Mouse (Mus musculus): ENCODE results near the gene Tmem135. TPM values are rescaled to one million over a fixed set of nuclear protein-coding genes. Genes with fewer than 3 reads are reported as not detected.

Gene Tmem135
- 10 to 100 TPM; 54.6 to 97.9 (median 82.9) TPM for total RNA-seq (2022)

GRCm38 (mm10) chr7:89404081-89404733 is at the start of gene Tmem135, which contains the start of gene Fzd4:
Tmem135 (minus strand) TSS chr7:89404222.
Fzd4 (plus strand) TSS chr7:89404355.
- DNase-seq: peak; percentile 93

- DNase-seq: no peak
Observed at GRCm38 (mm10) chr7:89450312-89450711, 46.3 kb upstream of the Tmem135 start.

GRCm38 (mm10) chr7:89445137-89445536 is 41.1 kb upstream of the Tmem135 start:
- no peak for DNase-seq

- DNase-seq: no peak
Observed at GRCm38 (mm10) chr7:89442242-89442641, 38.2 kb upstream of the Tmem135 start.

GRCm38 (mm10) chr7:89441291-89441690 is 37.3 kb upstream of the Tmem135 start:
- DNase-seq: no peak

GRCm38 (mm10) chr7:89437589-89437988 is 33.6 kb upstream of the Tmem135 start:
- no peak for DNase-seq

DNA sequence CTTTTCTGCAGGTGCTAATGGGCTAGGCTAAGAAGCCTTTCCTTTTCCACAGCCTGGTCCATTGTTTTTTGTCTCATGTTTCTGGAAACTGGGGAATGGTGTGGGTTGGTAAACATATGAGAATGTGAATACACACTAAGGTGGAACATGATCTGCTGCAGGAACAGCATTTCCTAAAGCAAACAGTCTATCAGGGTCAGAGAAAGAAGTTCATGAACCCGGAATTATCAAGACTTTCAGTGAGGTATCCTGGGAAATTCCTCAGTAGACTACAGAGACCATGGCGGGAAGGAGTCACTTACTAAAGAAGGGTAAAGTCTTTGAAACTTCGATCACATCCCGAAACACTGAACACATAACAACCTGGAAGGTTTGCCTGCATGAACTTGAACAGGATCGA is 32.4 kb upstream of the Tmem135 start:
- no peak for DNase-seq

DNA sequence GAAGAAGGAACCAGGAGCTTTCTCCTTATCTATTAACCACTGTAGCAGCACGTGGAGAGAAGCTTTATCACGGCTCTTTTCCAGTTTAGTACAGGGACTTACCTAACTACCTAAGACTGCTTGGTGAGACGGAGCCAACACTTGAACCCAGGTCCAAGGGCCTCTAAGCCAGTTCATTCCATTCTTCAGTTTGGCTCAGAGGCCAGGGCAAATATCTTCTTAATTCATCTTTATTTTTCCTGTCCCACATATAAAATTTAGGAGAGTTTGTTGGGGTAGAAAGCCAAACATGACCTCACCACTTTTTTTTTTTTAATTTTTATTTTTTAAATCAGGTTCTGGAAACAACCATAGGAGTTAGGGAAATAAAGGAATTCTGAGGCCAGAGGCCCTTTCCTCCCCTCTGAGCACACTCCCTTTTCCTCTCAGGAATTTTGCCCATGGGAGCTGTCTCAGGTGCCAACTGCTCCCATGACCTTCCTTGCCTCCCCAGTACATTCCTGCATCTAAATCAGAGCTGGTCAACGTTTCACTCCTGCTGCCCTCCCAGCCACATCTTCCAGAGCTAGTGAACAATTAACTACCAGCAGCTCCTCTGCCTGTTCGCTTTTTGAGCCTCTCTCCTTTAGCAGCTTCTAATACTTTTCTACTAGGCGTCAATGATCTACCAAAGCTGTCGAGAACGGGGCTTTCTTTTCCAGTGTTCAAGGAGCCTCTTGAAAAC is 30.0 kb upstream of the Tmem135 start:
- DNase-seq: no peak

DNA sequence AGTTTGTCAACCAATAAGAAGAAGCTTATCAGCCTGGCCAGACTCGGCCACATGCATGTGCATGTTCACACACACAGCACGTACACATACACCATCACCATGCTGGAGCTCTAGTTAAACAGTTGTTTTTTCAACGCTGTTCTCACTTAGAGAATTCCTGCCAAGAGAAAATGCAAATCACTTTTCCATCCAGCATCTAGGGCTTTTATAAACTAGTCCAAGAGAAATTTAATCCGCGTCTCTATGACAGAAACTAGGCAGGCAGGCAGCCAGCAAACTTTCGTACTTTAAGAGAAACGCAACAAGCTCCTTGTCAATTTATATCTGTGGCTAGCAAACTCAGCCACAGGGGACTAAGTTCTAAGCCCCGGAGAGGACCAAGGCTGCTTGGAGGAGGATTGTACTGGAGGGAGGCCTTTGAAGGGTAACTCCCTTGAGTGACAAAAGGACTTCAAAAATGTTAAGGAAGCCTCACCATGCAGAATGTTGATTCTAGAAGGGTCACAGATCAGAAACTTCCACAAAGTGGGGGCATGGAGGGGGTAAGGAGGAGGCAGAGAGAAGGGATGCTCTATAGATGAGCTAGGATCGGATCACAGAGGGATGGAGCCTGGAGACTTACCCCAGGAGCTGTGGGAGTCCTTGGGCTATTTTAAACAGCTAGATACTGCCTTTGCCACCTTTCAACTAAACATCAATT is 29.3 kb upstream of the Tmem135 start:
- no peak for DNase-seq

DNA sequence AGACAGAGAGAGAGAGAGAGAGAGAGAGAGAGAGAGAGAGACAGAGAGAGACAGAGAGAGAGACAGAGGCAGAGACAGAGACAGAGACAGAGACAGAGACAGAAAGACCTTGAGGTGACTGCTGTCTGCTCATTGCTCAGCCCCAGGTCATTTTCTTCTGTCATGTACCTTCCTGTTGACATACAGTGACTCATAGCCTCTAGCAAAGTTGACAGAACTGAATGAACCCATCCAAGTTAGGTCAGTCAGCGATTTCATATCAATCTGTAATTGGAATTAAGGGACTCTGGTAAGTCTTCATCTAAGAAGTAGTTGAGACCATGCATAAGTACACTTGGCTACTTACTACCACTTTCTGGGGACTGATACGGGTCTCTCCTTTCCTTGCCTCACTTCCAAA is 27.2 kb upstream of the Tmem135 start:
- DNase-seq: no peak

DNA sequence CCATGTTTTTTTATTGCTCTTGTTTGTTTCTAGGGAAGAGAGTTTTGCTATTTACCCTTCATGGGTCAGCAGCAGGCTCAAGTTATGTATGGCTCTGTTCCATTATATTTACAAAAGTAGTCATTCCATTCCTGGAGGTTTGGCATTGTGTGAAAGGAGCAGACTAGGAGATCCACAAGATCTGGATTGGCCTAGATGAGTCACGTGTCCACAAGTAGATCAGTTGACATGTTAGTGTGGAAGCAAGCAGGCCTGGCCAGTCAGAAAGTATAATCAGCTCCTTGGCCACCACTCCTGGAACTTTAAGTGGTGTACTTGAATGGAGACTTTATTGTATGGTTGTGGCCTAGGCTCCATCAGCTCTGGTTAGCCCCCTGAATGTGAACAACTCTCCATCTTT is 25.3 kb upstream of the Tmem135 start:
- no peak for DNase-seq

GRCm38 (mm10) chr7:89428804-89429203 is 24.8 kb upstream of the Tmem135 start:
- DNase-seq: no peak

GRCm38 (mm10) chr7:89427101-89427500 is 23.1 kb upstream of the Tmem135 start:
- DNase-seq: no peak

DNA sequence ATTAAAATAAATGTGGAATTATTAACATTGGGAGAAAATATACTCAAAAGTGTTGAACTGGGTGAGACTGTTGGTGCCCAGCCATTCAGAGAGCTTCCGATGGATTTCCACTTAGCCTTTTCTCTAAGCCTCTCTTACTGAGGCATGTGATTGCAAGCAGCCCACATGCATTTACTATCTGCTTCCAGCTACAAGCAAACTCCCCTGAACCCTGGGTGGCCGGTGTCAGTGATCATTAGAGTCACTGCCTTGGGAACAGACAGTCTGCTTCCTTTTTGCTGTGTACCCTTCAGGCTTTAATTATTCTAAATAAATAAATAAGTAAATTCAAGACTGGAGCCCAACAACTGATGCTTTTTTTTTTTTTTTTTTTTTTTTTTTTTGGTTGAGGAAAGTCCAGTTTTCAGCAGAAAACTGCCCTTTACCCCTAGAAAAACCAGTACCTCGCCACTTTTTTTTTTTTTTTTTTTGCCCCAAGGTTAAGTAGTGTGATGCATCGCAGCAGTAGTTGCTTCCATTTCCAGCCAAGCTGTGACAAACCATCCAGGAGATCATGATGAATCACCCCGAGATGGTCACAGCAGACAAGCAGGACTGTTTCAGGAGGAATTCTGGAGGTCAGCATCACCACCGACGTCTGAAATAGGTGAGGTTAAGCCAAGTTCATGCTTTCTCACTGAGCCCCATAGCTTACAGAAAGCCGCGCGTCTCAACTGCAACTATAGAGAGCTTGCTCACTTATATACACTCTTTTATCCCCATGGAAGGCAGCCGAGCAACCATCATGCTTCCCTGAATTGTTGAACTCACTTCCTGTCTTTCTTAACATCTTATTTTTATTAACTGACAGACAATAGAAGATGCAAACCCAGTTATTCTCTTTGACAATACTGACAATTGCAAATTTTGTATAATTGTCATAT is 22.0 kb upstream of the Tmem135 start:
- DNase-seq: no peak

DNA sequence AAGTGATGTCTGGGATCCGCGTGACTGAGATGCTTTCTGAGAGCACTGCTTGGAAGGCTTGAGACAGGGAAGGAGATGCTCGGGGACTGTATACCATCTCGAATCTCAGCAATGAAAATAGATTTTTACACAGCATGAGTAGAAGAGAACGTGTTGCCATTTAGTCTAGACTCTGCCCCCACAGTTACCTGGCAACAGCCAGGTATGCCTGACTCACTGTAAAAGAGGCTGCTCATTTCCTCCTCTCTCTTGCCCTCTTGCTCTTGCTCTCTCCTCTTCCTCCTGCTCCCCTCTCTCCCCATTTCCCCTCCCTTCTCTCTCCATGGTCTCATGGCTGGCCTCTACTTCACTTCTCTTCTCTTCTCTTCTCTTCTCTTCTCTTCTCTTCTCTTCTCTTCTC is 20.6 kb upstream of the Tmem135 start:
- DNase-seq: no peak

DNA sequence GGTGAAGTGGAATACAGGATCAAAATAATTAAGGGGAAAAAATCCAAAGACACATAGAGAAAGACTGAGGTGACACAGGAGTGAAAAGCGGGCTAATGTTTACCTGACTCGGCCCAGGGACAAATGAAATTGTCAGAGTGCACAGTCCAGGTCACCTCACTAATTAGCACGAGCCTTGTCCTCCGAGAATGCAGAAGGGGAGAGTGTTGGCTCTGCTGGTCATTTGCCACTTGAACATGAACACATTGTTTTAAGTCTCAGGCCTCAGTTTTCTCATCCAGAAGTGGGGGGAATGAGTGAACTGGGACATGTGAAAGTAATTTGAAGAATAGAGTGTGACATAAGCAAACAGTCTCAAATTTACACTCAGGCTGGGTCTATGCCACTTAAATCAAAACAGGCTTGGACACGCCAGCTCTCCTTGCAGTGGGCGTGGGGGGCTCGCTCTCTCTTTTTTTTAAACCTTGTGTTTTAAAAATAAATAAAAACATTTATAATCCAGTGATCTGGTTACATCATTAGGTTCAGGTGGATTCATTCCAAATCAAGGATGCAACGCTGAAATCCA is 19.8 kb upstream of the Tmem135 start:
- no peak for DNase-seq

DNA sequence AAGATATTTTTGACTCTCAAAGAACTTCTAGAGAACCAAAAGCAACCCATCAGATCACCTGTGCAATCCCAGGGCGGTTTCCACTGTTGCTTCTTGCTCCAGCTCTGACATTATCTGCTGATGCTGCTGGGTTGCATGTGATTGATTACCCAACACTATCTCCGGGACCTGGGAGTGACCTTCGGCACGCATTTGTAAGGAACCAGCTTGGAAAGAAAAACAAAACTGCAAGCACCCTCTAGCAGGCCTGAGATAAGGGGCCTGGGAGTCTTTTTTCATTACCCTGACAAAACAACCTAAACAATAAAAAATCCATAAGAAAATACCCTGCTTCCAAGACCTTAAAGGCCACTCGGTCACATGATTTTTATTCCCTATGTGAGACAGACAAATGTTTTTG is 19.2 kb upstream of the Tmem135 start:
- peak; percentile 39 for DNase-seq

DNA sequence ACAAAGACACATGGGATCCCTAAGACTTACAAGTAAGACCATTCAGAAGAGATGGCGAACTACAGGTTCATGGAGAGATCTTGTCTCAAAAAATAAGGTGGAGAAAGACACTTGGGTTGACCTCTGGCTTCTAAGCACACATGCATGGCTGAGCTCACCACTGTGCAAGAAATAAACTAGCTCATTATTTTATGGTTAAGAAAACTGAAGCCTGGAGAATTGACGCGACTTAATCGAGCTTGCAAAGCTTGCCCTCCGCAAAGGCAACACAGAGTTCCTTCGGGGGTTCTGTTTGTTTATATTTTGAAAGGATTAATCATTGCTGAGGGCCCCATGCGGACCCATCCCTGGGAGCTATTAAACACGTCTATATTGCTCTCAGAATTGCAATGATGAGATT is 18.6 kb upstream of the Tmem135 start:
- DNase-seq: no peak

DNA sequence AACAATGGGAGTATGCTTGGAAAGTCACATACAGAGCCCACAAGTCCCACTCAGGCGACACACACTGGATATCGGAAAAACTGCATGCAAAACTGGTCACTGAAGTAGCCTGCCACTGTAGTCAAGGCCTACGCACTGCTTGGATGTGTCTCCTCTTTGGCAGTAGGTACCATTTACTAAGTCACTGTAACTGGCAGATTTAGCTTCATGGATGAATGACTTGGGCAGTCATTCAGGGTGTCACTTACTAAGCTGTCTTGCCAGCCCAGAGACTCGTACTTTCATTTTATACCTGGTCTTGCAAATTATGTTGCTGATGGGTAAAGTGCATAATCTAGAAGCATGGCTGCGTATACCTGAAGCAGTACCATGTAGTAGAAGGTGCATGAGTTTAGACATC is 17.3 kb upstream of the Tmem135 start:
- no peak for DNase-seq

DNA sequence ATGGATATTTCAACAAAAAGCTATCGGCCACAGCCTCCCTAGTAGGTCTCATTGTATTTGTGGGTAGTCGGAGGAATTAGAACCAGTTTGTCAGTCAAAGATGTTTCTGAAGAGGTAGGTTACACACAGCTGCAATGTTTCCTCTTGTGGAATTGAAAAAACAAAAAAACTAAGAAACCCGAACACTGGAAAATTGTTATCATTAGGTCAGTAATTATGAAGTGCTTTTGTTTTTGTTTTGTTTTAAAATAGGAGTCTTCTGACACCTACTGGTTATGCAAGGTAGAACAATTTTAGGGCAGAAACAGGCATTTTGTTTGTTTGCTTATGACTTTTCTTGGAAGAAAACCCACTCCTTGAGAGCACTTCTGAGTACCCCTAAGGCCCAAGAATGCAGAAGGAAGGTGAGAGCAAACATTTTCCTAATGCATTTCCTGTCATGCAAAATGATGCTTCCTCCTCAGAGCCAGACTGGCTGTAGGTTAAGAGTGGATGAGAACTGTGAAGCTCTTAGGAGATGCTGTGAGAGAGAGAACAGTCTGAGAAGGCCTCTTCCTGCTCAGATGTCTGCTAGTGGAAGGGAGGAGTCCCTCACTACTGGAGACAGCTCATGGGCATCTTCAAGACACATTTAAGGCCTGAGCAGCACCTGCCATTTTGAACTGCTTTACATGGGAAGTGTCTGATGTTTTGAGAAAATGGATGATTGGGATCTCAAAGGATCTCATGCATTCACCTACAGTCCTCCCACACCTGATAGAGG is 15.1 kb upstream of the Tmem135 start:
- DNase-seq: no peak

DNA sequence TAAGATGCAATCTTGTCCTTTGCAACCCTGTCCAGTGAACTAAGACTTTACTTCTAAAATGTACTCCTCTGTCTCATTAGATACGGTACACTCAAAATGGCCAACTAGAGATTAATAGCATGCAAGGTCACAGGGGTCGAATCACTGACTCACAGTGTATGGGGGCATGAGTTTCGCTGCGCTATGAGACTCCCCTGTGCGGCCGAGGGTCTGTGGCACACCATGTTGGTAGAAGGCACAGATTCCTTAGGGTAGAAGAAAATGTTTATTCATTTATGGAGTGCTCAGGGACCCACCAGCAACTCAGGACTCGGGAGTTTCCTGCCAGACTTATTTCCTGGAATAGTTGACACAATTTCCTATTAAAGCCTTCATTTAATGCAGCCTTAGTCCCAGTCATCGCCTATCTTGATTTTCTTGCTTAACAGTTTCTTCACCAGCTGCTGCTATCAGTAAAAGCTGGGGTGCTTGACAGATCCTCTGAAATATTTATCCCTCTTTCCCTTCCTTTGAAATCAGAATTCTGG is 14.2 kb upstream of the Tmem135 start:
- no peak for DNase-seq

All from adrenal gland, adult 8-10 months (tissue).